Mouse (Mus musculus) hindbrain, embryonic 10.5 days (tissue): ENCODE measurements around the gene Pard6a. TPM values are rescaled to one million over a fixed set of nuclear protein-coding genes. Genes with fewer than 3 reads are reported as not detected.
A peak's percentile ranks its signal among the peaks of the same experiment; 100 is the strongest.

ENCODE experiments used
- DNase-seq: peaks from one replicate; pipeline ENCODE4 v3.0.0-alpha.2; 2017; ENCODE audit warnings: low spot score
- H3K27ac ChIP-seq: fragments of 300-500 bp; sonication (generic); 2 replicates; pipeline ENCODE4 v1.5.1; 2016; ENCODE audit warnings: mild to moderate bottlenecking, moderate library complexity
- H3K27me3 ChIP-seq: fragments of 300-500 bp; sonication (generic); 2 replicates; pipeline ENCODE4 v1.6.1; 2016; ENCODE audit warnings: mild to moderate bottlenecking; ENCODE audit not compliant: poor library complexity, insufficient read depth, severe bottlenecking
- H3K36me3 ChIP-seq: fragments of 300-500 bp; sonication (generic); 2 replicates; pipeline ENCODE4 v1.6.1; 2016; ENCODE audit warnings: mild to moderate bottlenecking, moderate library complexity
- H3K4me1 ChIP-seq: fragments of 300-500 bp; sonication (generic); replicated peaks from 2 replicates; pipeline ENCODE4 v1.6.1; 2016; ENCODE audit warnings: mild to moderate bottlenecking
- H3K4me3 ChIP-seq: fragments of 300-500 bp; sonication (generic); 2 replicates; pipeline ENCODE4 v1.5.1; 2016; ENCODE audit warnings: mild to moderate bottlenecking, moderate library complexity
- H3K9me3 ChIP-seq: fragments of 300-500 bp; sonication (generic); 2 replicates; pipeline ENCODE4 v1.6.1; 2016; ENCODE audit warnings: mild to moderate bottlenecking, moderate library complexity
- WGBS: fragments of 180-500 bp; shearing (Covaris S2); methylation state at CpG from one replicate; pipeline ENCODE4 v1.1.7; 2016; 5-methylcytosine and 5-hydroxymethylcytosine counted together
- polyA plus RNA-seq: library from polyadenylated mRNA; unstranded; fragments of >200 nt; fragmentation: Nextera tagmentation; extraction: Ambion mirVana; gene quantifications from 2 replicates; pipeline ENCODE4 v1.2.1, GENCODE M21; 2016

The Pard6a gene
- polyA plus RNA-seq = 23.3 and 32.2 TPM in 2 replicates

DNA sequence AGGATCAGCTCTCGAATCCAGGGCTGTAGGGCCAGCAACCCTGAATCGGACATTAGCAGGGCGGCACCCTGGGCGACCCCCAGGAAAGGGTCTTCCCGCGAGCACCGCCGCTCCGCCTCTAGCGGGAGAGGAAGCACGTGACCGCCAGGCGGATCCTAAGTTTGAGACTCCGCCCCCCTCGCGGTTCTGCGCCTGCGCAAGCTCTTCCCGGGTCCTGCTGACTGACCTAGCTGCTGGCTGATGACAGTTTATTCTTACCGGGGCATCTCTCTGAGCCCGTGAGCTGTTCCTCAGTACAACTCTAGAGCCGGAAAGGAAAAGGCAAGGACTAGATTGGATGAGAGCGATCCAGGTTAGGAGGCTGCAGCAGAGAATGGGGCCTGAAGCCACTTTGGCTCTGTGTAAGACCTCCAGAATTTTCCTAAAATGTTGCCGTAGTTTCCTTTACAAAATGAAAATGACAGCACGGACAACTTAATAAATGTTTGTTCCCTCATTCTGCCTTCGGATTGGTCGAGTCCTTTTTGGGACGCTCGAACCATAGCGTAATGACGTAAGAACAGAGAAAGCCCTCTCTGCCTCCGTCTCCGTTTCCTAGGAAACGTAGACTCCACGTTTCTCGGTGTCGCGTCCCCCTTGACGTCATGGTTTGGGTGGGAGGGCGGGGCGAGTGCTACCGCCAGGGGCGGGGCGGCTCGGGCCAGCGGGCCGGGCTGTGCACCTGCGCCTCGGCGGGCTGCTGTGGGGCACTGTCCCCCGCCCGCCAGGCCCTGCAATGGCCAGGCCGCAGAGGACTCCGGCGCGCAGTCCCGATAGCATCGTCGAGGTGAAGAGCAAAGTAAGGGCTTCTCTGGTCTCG is at the start of gene Pard6a, which contains the start of gene Acd:
Gene Pard6a (plus strand): TSS at position 183 of the 859 bp plus-strand sequence.
Gene Acd (minus strand): TSS at position 137 of the 859 bp plus-strand sequence.
- Histone ChIP-seq H3K27ac (peak within 1 kb of the TSS; percentile 90), H3K27me3 (no peaks in the 10 kb centered on the region), H3K9me3 (no peaks in the 10 kb centered on the region), H3K36me3 (peaks cover 67% of the 10 kb centered on the region), H3K4me1 (peaks cover 30% of the 10 kb centered on the region), H3K4me3 (peak within 1 kb of the TSS; percentile 68)
- DNase-seq = peak; percentile 98
- WGBS = under 1% methylated on average over 60 of the region's 60 CpGs

DNA sequence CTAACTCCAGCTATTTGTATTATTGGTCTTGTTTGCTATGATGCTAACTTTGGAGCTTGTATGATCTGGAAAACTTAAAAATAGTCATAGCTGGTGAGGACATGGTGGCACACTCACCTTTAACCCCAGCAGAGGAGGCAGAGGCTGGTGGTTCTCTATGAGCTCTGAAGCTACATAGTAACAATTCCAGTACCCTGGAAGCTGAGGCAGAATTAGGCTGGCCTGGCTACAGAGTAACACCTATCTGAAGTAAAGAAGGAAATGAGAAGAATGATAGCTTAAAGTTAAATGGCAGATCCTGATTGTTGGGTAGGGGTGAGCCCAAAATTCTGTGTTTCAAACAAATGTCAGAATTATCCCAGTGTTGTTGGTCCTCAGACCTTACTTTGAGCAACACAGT is 43.3 kb upstream of the Pard6a start:
- H3K4me3 ChIP-seq = no peak overlapping the region
- no peaks in the 10 kb centered on the region for H3K4me1 ChIP-seq
- H3K27me3 ChIP-seq = no peaks in the 10 kb centered on the region
- H3K27ac ChIP-seq = no peak overlapping the region
- H3K9me3 ChIP-seq = no peaks in the 10 kb centered on the region
- peaks cover 66% of the 10 kb centered on the region for H3K36me3 ChIP-seq
- no peak for DNase-seq

DNA sequence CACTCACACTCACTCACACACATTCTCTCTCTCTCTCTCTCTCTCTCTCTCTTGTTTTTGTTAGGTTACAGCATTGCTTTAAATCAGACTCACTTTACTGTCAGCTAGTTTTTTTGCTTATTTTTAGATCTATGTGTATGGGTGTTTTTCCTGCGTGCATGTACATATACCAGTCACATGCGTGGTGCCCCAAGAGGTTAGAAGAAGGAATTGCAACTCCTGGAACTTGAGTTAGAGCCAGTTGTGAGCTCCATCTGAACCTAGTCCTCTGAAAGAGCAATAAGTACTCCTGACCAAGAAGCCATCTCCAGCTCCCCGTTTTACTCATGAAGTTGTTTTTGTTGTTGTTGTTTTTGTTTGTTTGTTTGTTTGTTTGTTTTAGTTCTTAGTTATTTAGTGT is 39.8 kb upstream of the Pard6a start:
- Histone ChIP-seq H3K27me3 (no peaks in the 10 kb centered on the region), H3K36me3 (peaks cover 65% of the 10 kb centered on the region), H3K27ac (no peak overlapping the region), H3K9me3 (no peaks in the 10 kb centered on the region), H3K4me3 (no peak overlapping the region), H3K4me1 (no peaks in the 10 kb centered on the region)
- 80% methylated on average over 3 of the region's 3 CpGs for WGBS
- DNase-seq = no peak

DNA sequence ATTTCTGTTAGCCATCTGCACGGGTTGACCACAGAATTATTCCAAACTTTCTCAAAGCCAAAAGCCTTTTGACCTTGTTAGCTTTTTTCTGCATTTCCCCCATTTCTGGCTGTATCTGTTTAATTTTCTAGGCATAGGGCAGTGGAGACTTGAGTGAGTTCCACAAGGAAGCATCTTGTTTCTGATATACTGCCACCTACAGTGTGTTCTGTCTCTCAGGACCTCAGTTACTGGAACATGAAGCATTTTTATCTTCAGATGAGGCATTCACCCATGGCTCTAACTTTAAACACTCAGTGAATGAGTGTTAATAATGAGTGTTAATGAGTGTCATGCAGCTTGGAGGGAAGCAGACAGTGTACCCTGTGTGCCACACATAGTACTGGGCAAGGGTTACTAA is 23.1 kb upstream of the Pard6a start:
- H3K36me3 ChIP-seq = peaks cover 100% of the 10 kb centered on the region
- WGBS = 92% methylated on average over 1 of the region's 1 CpGs

DNA sequence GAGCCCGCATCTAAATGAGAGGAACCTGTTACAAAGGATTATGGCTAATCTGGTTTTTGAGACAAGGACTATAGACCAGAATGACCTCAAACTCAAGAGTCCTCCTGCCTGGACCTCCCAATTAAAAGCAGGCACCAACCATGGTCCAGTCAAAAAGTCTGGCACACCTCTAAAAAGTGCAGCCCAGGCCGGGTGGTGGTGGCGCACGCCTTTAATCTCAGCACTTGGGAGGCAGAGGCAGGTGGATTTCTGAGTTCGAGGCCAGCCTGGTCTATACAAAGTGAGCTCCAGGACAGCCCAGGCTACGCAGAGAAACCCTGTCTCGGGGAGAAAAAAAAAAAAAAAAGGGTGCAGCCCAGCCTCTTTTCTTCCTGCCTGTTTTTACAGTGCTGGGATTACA is 15.6 kb upstream of the Pard6a start:
- no peak overlapping the region for H3K4me3 ChIP-seq
- peaks cover 44% of the 10 kb centered on the region for H3K36me3 ChIP-seq
- H3K27ac ChIP-seq = no peak overlapping the region
- peaks cover 9% of the 10 kb centered on the region for H3K4me1 ChIP-seq
- no peaks in the 10 kb centered on the region for H3K9me3 ChIP-seq
- DNase-seq = no peak
- no peaks in the 10 kb centered on the region for H3K27me3 ChIP-seq
- 85% methylated on average over 7 of the region's 7 CpGs for WGBS

More for the DNA sequence above, 23.1 kb upstream of the Pard6a start:
- H3K4me1 ChIP-seq = no peaks in the 10 kb centered on the region
- no peaks in the 10 kb centered on the region for H3K27me3 ChIP-seq
- H3K4me3 ChIP-seq = no peak overlapping the region
- DNase-seq = no peak
- H3K27ac ChIP-seq = no peak overlapping the region
- no peaks in the 10 kb centered on the region for H3K9me3 ChIP-seq

DNA sequence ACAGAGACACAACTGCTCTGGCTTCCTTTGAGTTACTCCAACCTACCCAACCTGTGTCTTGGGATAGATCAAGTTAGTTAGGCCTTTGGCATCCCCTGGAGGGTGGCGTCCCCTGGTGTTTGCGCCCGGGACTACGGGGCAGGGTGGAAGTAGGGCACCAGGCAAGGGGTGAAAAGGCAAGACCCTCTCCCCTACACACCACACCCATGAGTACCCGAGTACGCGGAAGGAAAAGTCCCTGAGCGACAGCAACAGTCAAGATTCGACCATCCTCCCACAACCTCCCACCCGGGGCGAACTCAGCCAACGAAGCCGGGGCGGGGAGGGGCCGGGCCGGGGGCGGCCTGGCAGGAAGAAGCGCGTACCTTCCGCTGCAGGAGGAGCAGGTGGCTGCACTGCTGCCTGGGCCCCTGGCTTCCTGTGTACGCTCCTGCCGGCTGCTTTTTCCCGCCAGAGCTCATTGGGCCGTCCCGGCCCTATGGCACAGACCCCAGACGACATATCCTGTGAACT is 15.1 kb upstream of the Pard6a start, which contains the start of gene Carmil2:
Gene Carmil2 (plus strand): TSS at position 479 of the 513 bp plus-strand sequence.
- peak; percentile 64 for DNase-seq
- Histone ChIP-seq H3K9me3 (no peaks in the 10 kb centered on the region), H3K4me1 (peaks cover 9% of the 10 kb centered on the region), H3K27ac (peak within 1 kb of the TSS; percentile 59), H3K36me3 (peaks cover 38% of the 10 kb centered on the region), H3K4me3 (peak within 1 kb of the TSS; percentile 26; the same call in 1 of the 2 replicates), H3K27me3 (no peaks in the 10 kb centered on the region)
- whole genome bisulfite sequencing = 14% methylated on average over 26 of the region's 26 CpGs

DNA sequence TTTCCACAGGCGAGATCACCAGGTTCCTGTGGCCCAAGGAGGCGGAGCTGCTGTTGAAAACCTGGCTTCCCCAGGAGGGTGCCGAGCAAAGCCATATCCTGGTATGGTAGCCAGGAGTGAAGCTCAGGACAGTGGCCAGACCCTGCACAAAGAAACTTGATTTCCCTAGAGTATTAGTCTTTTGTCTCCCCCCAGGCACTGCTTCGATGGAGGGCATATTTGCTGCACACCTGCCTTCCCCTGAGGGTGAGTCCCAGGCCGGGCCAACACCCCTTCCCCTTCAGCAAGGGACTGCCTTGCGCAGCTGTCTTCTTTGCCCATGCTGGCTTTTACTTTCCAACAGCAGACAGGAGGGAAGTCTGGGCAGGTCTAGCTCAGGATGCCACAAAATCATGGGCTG is 14.4 kb upstream of the Pard6a start:
- H3K4me3 ChIP-seq = no peak overlapping the region
- H3K27me3 ChIP-seq = no peaks in the 10 kb centered on the region
- H3K4me1 ChIP-seq = peaks cover 9% of the 10 kb centered on the region
- H3K27ac ChIP-seq = no peak overlapping the region
- H3K9me3 ChIP-seq = no peaks in the 10 kb centered on the region
- DNase-seq = no peak
- peaks cover 31% of the 10 kb centered on the region for H3K36me3 ChIP-seq
- 74% methylated on average over 6 of the region's 6 CpGs for WGBS

DNA sequence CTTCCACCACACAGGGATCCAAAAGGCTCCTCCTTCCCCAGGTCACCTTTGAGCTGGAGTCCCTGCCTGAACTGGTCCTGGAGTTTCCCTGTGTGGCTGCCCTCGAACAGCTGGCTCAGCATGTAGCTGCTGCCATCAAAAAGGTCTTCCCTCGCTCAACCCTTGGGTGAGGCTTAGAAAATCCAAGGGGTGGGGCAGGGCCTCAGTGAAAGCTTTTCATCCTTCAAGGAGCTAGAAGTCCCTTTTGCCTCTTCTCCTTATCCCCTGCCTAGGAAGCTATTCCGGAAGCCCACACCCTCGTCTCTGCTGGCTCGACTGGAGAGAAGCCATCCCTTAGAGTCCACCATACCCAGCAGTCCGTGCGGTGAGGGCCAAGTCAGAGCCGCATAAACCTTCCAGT is 13.4 kb upstream of the Pard6a start:
- Histone ChIP-seq H3K27ac (no peak overlapping the region), H3K36me3 (peaks cover 22% of the 10 kb centered on the region), H3K9me3 (no peaks in the 10 kb centered on the region), H3K4me3 (no peak overlapping the region), H3K27me3 (no peaks in the 10 kb centered on the region), H3K4me1 (peaks cover 9% of the 10 kb centered on the region)
- no peak for DNase-seq
- 71% methylated on average over 8 of the region's 8 CpGs for WGBS

DNA sequence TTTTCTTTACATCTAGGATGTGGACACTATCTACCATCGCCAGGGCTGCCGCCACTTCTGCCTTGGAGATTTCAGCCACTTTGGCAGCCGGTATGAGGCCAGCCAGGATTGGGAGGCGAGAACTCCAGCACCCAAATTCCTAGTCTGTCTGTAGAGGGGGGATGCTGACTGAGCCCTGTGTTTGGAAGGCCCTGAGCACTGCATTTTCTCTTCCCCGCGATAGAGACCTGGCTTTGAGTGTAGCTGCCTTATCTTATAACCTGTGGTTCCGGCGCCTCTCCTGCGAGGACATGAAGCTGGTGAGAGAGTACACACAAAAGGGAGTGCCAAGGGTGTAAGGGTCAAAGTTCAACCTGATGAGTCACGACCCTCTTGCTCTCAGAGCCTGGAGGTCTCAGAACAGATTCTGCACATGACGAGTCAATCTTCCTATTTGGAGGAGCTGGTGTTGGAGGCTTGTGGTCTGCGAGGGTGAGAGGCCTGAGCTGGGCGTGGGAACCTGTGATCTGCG is 12.7 kb upstream of the Pard6a start:
- H3K4me1 ChIP-seq = peaks cover 9% of the 10 kb centered on the region
- H3K27me3 ChIP-seq = no peaks in the 10 kb centered on the region
- peaks cover 5% of the 10 kb centered on the region; the same call in 1 of the 2 replicates for H3K9me3 ChIP-seq
- peaks cover 21% of the 10 kb centered on the region for H3K36me3 ChIP-seq
- no peak overlapping the region for H3K27ac ChIP-seq
- no peak overlapping the region for H3K4me3 ChIP-seq
- no peak for DNase-seq
- 66% methylated on average over 14 of the region's 14 CpGs for WGBS

DNA sequence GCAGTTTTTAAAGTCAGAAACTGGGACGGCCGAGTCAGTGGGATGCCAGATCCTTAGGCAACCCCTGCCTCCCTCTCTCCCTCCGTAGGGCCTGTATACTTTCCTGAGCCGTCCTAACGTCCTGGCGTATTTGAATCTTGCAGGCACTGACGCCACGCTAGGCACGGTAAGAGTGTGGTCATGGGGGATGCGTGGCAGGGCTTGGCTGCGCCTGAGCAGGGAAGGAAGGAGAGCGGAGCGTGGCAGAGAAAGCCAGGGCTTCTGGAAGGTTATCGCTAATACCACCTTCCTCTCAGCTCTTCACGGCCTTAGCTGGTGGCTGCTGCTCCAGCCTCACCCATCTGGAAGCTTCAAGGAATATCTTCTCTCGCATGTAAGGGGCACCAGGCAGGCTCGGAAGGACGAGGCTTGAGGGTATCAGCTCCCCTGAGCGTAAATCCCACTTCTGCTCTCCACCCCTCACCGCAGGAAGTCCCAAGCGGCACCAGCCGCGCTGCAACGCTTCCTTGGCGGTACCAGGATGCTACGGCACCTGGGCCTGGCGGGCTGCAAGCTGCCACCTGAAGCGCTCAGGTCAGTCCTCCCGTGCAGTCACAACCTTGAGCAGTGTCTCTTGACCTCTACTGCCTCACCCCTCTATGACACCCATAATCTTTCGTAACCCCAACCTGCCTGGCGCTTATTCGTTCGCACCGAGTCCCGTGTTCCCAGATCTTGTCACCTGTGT is 11.5 kb upstream of the Pard6a start:
- H3K4me1 ChIP-seq = peaks cover 17% of the 10 kb centered on the region
- H3K4me3 ChIP-seq = no peak overlapping the region
- H3K9me3 ChIP-seq = peaks cover 5% of the 10 kb centered on the region; the same call in 1 of the 2 replicates
- peaks cover 10% of the 10 kb centered on the region for H3K36me3 ChIP-seq
- DNase-seq = no peak
- H3K27ac ChIP-seq = no peak overlapping the region
- 59% methylated on average over 35 of the region's 35 CpGs for WGBS
- H3K27me3 ChIP-seq = peaks cover 5% of the 10 kb centered on the region

DNA sequence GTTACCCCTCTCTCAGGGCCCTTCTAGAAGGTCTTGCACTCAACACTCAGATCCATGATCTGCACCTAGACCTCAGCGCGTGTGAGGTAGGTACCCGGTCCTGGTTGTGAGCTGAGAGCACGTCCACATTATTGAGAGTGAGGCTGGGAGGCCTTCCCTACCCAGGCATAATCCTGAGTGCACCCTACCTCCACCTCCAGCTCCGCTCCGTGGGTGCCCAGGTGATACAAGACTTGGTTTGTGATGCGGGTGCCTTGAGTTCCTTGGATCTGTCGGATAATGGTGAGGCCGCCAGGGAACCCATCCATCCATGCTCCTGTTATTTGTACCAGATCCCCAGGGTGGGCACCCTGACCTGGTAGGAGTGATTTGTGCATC is 11.0 kb upstream of the Pard6a start:
- peaks cover 23% of the 10 kb centered on the region for H3K4me1 ChIP-seq
- H3K36me3 ChIP-seq = peaks cover 7% of the 10 kb centered on the region; the same call in 1 of the 2 replicates
- H3K4me3 ChIP-seq = no peak overlapping the region
- H3K9me3 ChIP-seq = peaks cover 5% of the 10 kb centered on the region; the same call in 1 of the 2 replicates
- 91% methylated on average over 9 of the region's 9 CpGs for WGBS
- peaks cover 11% of the 10 kb centered on the region for H3K27me3 ChIP-seq
- no peak for DNase-seq
- no peak overlapping the region for H3K27ac ChIP-seq

DNA sequence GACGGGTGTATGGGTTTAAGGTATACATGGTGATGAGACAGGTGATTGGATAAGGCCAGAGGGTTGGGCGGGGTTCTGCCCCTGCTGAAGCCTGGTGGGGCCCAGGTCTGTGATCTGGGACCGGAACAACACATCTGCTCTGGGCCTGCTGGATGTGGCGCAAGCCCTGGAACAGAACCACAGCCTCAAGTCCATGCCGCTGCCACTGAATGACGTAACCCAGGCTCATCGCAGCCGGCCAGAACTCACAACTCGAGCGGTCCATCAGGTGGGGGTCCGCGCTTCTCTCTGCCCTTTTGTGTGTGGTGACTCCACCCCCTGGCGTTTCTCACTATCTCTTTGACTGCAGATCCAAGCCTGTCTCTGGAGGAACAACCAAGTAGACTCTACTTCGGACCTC is 10.0 kb upstream of the Pard6a start:
- peaks cover 5% of the 10 kb centered on the region; the same call in 1 of the 2 replicates for H3K9me3 ChIP-seq
- H3K36me3 ChIP-seq = peaks cover 11% of the 10 kb centered on the region; the same call in 1 of the 2 replicates
- no peak overlapping the region for H3K27ac ChIP-seq
- whole genome bisulfite sequencing = 82% methylated on average over 14 of the region's 14 CpGs
- H3K4me3 ChIP-seq = no peak overlapping the region
- DNase-seq = no peak
- peaks cover 17% of the 10 kb centered on the region for H3K27me3 ChIP-seq
- H3K4me1 ChIP-seq = peaks cover 21% of the 10 kb centered on the region
